Mouse (Mus musculus) olfactory bulb, adult 2 months (tissue): ENCODE measurements around the gene Ankrd44. TPM values are rescaled to one million over a fixed set of nuclear protein-coding genes. Genes with fewer than 3 reads are reported as not detected.

ENCODE experiments used
- H3K27ac ChIP-seq: fragments of 200-500 bp; 2 replicates; pipeline ENCODE4 v1.5.1; 2012; ENCODE audit warnings: low read depth, low read length; ENCODE audit not compliant: insufficient read depth
- H3K4me1 ChIP-seq: fragments of 200-500 bp; 2 replicates; pipeline ENCODE4 v1.6.1; 2012; ENCODE audit warnings: low read length; ENCODE audit not compliant: control insufficient read depth, insufficient read depth
- H3K4me3 ChIP-seq: fragments of 200-500 bp; 2 replicates; pipeline ENCODE4 v1.5.1; 2012; ENCODE audit warnings: mild to moderate bottlenecking, low read depth, low read length, moderate library complexity; ENCODE audit not compliant: insufficient read depth
- CTCF ChIP-seq: fragments of 200-500 bp; IDR thresholded peaks from 2 replicates; pipeline ENCODE4 v1.5.1; 2012; ENCODE audit warnings: low read depth, mild to moderate bottlenecking, low read length, moderate library complexity; ENCODE audit not compliant: insufficient read depth
- POLR2A ChIP-seq: fragments of 200-500 bp; IDR thresholded peaks from 2 replicates; pipeline ENCODE4 v1.6.1; 2012; ENCODE audit warnings: mild to moderate bottlenecking, low read depth, low read length, moderate library complexity; ENCODE audit not compliant: insufficient read depth
- WGBS: fragments of 180-500 bp; shearing (Covaris S2); methylation state at CpG from one replicate; pipeline ENCODE4 v1.1.7; 2018; 5-methylcytosine and 5-hydroxymethylcytosine counted together
- polyA plus RNA-seq: library from polyadenylated mRNA; stranded (reverse); fragments of >200 nt; gene quantifications from 2 replicates; pipeline ENCODE4 v1.2.4, GENCODE M21; 2012; ENCODE audit warnings: low replicate concordance; ENCODE audit not compliant: missing spikeins, insufficient read depth, insufficient read length

Gene Ankrd44
- polyA plus RNA-seq, 1 experiment, result not detected

DNA sequence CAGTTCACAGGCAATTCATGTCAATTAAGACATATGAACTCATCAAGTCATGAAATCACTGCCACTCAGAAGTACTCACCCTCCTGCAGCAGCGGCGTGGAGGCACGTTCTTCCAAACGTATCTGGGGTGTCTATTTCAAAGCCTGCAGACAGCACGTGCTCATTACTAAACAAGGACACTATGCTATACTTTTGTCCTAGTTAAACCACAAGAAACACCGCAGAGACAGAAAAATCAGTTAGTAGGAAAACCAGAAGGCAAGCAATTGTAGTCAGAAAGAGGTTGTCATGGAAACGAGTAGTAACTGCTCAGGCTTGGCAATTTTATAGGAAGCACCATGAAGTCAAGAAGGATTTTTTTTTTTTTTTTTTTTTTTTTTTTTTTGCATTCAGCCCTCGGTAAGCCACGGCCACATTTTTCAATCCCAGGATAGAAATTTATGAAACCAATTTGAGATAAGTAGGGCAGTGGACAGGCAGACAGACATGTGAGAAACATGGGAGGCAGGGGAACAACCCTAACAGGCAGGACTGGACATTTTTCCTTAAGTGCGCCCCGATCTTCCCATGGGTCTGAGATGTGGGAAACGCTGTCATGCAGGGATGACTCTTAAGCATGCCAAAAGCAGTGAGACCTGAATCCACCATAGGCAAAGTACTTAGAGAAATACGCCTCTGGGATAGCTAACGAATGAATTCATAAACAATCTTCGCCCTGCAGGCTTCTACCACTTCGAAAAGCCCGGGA lies 191.1 kb downstream of the Ankrd44 start:
- TF ChIP-seq CTCF (no peak), POLR2A (no peak)
- 52% methylated on average over 17 of the region's 17 CpGs for WGBS
- Histone ChIP-seq H3K4me3 (no peak overlapping the region), H3K4me1 (no peaks in the 10 kb centered on the region), H3K27ac (no peak overlapping the region)

DNA sequence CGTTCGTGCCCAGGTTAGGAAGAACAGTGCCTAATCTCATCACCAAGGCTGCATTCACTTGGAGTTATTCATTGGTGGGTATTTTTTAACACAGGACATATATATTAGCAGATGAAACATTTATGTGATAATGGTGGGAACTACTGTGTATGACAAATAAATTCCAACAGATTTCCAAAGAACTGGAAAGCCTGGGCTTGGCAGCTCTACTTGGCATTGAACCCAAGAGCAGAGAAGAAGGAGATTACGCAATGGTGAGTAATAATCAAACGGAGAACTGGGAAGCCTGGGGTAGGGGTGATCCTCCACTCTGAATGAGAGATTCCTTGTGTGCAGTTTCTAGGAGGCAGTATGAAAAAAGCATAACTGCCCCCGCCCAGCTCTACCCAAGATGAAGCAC lies 196.9 kb downstream of the Ankrd44 start:
- 83% methylated on average over 5 of the region's 5 CpGs for WGBS
- Histone ChIP-seq H3K27ac (no peak overlapping the region), H3K4me1 (no peaks in the 10 kb centered on the region), H3K4me3 (no peak overlapping the region)
- no peak for TF ChIP-seq CTCF
- no peak for TF ChIP-seq POLR2A

DNA sequence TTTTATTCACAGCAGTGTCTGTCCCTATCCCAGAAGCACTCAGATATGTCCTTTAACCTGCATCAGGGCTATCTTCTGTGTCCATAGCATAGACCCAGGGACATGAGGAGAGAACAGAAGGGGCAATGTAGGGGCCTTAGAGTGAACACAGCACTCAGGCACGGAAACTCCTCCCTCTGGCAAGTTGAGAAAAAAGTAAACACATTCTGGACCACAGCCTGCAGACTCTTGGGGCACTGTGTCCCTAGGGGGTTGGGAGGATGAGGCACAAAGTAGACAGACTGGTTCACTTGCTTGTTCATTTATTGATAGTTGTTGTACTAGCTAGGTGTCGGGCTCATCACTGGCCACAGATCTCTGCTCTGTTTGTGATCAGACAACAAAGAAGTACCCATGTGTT lies 199.6 kb downstream of the Ankrd44 start:
- WGBS, result 72% methylated on average over 2 of the region's 2 CpGs
- Histone ChIP-seq H3K27ac (no peak overlapping the region), H3K4me1 (no peaks in the 10 kb centered on the region), H3K4me3 (no peak overlapping the region)
- no peak for TF ChIP-seq CTCF
- no peak for TF ChIP-seq POLR2A

DNA sequence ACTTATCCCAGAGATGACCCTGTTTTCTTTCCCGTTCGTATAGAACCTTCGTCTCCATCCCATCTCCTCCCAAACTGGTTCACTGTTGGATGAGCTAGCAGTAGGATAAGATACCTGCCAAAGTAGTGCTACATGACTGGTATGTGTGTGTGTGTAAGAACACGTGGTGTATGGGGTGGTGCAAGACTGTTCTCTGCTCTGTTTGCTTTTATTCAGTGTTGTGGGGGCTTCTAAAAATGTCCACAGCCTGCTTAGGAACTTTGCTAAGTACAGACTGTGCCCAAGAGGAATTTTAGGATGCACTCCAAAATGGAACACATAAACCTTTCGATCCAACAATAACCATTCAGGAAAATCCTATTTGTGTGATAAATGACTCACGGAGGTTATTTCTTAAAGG lies 209.3 kb downstream of the Ankrd44 start:
- no peak for TF ChIP-seq CTCF
- no peak for TF ChIP-seq POLR2A
- H3K4me1 ChIP-seq, result peaks cover 3% of the 10 kb centered on the region; the same call in 1 of the 2 replicates
- 89% methylated on average over 6 of the region's 6 CpGs for WGBS
- no peak overlapping the region for H3K27ac ChIP-seq
- no peak overlapping the region for H3K4me3 ChIP-seq

DNA sequence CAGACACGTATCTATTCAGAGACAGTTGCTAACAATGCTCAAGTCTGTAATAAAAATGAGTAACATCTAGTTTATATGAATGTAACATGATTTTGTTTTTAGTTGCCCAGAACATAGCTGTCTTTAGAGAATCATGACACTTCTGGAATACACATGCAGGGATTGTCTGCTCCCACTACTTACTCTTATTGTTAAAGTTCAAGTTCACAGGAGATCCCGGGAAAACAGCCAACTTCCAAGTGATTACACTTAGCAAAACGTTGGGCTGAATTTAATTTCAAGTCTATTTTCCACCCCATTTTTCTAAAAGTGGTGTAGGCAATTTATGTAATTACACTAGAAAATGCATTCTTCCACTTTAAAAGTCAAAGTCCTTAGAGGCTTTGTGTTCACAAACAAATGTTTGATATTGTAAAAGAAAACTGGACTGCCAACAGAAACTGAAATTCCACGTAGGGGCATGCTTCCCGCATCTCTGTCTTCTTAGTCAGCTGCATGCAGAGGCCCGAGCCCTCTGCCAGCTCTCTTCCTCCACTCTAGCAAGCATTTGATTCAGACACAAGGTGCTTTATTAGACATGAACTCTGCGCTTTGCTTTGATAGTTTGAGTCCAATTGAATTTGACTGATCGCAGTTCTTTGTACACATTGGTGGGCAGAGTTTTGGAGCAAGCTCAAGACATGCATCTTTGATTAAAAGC lies 211.0 kb downstream of the Ankrd44 start:
- Histone ChIP-seq H3K4me3 (no peak overlapping the region), H3K27ac (peak overlapping the region; percentile 73), H3K4me1 (peaks cover 3% of the 10 kb centered on the region; the same call in 1 of the 2 replicates)
- TF ChIP-seq POLR2A, result no peak
- no peak for TF ChIP-seq CTCF
- 26% methylated on average over 8 of the region's 8 CpGs for WGBS

DNA sequence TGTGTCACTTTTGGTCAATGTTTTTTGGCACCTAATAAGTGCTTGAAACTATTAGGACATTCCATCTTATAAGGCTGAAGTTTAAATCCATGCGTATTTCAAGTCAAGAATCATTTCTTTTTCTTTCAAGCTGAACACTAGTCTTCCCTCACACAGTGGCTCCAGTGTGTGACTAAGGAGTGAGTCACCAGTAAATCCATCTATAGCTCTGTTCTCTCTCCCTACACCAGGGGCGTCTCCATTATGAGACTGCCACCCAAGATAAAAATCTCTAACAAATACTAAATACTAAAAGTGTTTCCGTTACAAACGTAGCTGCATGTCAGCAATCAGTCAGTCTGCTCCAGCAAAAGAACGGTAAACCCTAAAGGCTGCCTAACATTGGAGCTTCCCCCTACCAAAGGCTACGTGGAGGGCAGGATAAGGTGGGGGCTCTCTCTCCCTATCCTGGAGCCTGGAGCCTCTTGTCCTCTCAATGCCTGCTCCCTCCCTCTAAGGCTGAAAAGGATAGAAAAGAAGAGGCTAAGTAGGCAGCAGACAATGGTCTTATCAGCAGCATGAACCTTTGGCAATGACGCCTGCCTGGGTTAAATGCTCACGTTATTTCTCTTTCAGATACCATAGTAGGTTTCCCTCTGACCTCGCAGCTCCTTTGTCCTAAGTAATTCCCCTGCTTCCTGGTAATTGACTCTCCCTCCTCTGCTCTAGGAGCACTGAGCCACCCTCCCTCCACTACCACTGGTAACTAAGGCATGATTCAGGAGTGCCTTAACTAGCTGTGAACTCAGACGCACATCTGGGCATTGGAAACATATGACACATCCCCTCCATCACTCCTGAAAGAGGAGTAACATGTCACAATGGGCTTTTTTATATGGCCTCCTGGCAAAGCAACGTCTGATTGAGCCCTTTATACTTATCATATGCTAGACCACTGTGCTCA lies 212.7 kb downstream of the Ankrd44 start:
- H3K27ac ChIP-seq, result peak overlapping the region; percentile 88
- WGBS, result 37% methylated on average over 11 of the region's 11 CpGs
- no peak overlapping the region for H3K4me3 ChIP-seq
- H3K4me1 ChIP-seq, result peaks cover 3% of the 10 kb centered on the region; the same call in 1 of the 2 replicates
- no peak for TF ChIP-seq POLR2A
- no peak for TF ChIP-seq CTCF

DNA sequence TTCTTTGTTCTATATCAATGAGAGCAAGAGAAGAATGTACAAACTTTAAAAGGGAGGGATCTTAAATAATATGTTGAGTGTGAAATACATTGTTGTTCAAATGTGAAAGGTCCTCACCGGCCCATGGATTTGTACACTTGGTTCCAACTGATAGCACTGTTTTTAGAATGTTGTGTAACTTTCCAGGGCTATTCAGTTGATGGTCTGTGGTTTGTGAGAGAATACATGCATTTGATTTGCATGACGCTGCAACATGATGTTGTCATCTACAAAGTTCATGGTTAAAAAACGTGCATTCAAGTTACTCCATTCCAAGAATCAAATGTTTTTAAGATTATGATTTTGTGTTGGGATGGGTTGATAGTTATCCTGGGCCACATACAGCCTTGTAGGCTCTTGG lies 214.6 kb downstream of the Ankrd44 start:
- Histone ChIP-seq H3K4me1 (peaks cover 5% of the 10 kb centered on the region; the same call in 1 of the 2 replicates), H3K27ac (no peak overlapping the region), H3K4me3 (no peak overlapping the region)
- TF ChIP-seq POLR2A (no peak), CTCF (no peak)
- WGBS, result 94% methylated on average over 3 of the region's 3 CpGs

DNA sequence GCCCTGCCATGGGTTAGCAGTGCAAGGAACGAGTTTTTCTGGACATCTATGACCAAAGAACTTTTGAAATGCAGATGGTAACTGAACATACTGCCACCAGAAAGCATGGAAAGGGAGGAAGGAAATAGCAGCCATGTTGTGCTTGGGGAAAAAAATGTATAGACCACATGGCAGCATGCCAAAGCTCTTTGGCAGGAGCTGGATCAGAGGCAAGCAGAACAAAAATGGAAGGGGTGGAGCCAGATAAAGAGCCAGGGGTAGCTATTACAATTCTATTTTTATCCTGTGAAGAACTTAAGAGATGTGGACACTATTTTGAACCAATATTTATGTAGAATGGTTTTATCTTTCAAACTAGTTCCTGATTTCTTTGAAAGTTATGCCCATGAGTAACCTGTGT lies 215.6 kb downstream of the Ankrd44 start:
- 71% methylated on average over 1 of the region's 1 CpGs for WGBS
- TF ChIP-seq POLR2A (no peak), CTCF (no peak)
- no peak overlapping the region for H3K27ac ChIP-seq

More for the DNA sequence above, 215.6 kb downstream of the Ankrd44 start:
- Histone ChIP-seq H3K4me1 (peaks cover 5% of the 10 kb centered on the region; the same call in 1 of the 2 replicates), H3K4me3 (no peak overlapping the region)
